Mouse (Mus musculus) cerebellum, adult 11 months (tissue): Measurements from ENCODE around the gene Gm49322.

ENCODE experiments used
- DNase-seq: peaks from one replicate; pipeline ENCODE4 v3.0.0; 2022

Gene Gm49322

DNA sequence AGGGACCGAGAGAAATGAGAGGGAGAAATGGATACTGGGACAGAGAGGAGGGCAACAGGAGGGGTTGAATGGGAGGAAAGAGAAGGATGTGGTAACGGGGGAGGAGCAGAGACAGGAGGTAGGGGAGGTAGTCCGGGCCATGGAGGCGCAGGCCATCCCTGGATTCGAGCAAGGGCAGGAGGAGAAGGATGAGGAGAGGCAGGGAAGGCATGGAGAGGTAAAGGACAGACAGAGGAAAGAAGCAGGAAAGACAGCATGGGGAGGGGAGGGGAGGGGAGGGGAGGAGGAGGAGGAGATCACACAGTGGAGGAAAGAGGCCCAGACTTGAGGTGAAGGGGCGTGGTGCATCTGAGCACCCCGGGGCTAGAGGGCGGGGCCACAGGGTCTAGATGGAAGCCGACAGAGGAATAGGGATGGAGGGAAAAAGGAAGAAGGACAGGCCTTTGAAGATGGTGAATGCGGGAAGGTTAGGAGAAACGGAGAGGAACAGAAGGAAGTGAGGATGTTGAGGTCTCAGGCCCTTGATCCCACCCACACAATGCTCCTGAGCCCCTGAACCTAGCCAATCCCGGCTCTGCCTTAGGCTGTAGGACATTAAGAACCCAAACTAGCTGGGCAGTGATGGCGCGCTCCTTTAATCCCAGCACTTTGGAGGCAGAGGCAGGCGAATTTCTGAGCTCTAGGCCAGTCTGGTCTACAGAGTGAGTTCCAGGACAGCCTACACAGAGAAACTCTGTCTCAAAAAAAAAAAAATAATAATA is 51.2 kb downstream of the Gm49322 start, which contains the start of gene Btbd2:
Gene Btbd2 (minus strand): TSS at position 209 of the 761 bp plus-strand sequence.
- DNase-seq, result peak; percentile 53

DNA sequence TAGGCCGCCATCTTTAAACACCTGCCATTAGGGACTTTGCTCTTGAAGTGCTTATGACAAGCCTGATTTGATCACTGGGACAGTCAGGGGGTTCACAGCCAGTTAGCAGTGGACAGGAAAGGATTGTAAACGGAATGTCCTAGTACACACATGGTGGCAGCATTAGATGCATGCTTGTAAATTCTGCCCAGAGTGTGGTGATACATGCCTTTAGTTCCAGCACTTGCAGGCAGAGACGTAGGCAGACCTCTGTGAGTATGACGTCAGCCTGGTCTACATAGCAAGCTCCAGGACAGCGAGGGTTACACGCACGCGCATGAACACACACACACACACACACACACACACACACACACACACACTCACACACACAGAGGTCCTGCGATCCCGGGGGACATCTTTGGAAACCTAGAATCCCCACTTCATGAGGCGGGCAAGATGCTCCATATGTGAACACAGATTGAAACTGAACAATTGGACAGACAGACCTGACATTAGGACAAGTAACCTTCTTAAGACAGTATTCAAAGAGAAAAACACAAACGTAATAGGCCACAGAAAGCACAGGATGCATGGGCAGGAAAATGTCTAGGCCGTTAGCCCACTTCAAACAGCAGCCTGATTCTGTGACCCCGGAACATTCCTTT is 52.5 kb downstream of the Gm49322 start:
- DNase-seq, result no peak

DNA sequence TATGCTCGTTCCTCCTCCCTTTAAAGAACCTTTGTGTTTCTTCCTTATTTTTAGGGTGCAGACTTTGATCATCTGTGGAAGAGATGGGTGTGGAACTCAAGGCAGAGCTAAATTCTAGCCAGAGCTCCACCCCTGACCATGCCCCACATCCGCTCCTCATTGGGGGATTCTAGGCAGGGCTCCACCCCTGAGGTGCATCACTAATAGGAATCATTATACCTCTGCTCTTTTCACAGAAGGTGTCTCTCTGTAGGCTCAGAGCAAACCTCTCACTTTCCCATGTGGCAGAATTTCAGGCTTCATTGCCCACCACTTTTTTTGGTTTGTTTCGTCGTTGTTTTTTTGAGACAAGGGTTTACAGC is 53.0 kb downstream of the Gm49322 start:
- no peak for DNase-seq

- peak; percentile 68 for DNase-seq
Measured at GRCm38 (mm10) chr10:80659213-80659612, 53.4 kb downstream of the Gm49322 start.

GRCm38 (mm10) chr10:80661149-80661548 is 55.3 kb downstream of the Gm49322 start:
- no peak for DNase-seq

DNA sequence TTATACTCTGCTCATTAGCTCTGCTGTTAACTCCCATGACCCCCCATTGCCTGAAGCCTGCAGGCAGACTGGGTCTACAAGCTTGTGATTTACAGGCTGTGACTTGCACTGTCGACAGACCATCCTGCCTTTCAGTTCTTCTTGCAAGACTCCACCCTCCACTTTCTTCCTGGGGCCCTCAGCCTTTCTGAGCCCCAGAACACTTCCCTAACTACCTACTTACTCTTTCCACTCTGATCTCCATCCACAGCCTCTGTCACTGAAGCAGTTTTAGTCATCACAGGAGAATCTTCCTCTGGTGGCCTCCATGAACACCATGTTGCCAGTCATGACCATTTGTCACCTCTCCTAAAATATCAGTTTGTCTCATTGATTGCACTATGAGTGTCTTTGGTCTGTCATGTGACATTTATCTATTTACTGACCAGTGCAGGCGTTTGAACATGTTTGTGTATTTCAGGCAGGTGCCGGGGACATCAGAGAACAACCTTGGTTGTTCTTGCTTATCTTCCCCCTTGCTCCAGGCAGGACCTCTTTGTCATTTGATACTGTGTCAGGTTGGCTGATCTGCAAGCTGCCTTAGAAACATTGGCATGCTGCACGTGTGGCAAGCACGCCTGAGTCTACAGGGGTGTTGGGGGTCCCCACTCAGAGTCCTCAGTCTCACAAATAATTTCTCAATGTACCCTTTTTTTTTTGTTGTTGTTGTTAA is 57.8 kb downstream of the Gm49322 start:
- DNase-seq, result no peak

- DNase-seq, result peak; percentile 73
Measured at GRCm38 (mm10) chr10:80664197-80665015, 58.6 kb downstream of the Gm49322 start.

GRCm38 (mm10) chr10:80665016-80665380 is 59.2 kb downstream of the Gm49322 start:
- DNase-seq, result no peak
